Mouse (Mus musculus): ENCODE results near the gene Chn1. TPM values are rescaled to one million over a fixed set of nuclear protein-coding genes. Genes with fewer than 3 reads are reported as not detected.

The Chn1 gene
- polyA plus RNA-seq, 1 experiment from 2014 or later = 31.5 TPM

DNA sequence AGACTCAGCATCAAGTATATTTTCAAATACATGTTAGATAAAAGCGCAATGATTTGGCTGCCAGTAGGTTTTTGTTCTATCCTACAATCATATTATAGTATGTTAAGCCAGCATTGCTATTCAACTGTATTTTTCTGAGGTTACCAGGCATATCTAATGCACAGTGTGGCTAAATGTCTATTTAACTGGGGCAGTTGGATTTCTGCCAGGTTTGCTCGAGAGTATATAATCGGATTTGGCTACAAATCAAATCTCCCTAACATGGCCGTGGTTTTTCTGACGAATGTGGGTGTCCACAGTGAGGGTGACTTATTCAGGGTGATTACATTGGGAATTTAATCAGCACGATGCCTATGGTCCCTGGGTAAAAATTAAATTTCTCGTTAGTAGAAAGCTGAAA lies 4.7 kb upstream of the Chn1 start:
- no peak for ATAC-seq (ENCODE audit: insufficient number of reproducible peaks, insufficient read depth, low FRiP score, low TSS enrichment)
- H3K27me3 ChIP-seq = no peaks in the 10 kb centered on the region
- H3K36me3 ChIP-seq = no peaks in the 10 kb centered on the region
- no peak overlapping the region for H3K4me3 ChIP-seq
- H3K27ac ChIP-seq = no peak overlapping the region
- no peak overlapping the region for H3K4me2 ChIP-seq (replicated peaks)
- no peaks in the 10 kb centered on the region for H3K9me3 ChIP-seq
- H3K4me1 ChIP-seq = no peaks in the 10 kb centered on the region
- 53% methylated on average over 7 of the region's 7 CpGs for WGBS
- no peak overlapping the region for H3K9ac ChIP-seq

DNA sequence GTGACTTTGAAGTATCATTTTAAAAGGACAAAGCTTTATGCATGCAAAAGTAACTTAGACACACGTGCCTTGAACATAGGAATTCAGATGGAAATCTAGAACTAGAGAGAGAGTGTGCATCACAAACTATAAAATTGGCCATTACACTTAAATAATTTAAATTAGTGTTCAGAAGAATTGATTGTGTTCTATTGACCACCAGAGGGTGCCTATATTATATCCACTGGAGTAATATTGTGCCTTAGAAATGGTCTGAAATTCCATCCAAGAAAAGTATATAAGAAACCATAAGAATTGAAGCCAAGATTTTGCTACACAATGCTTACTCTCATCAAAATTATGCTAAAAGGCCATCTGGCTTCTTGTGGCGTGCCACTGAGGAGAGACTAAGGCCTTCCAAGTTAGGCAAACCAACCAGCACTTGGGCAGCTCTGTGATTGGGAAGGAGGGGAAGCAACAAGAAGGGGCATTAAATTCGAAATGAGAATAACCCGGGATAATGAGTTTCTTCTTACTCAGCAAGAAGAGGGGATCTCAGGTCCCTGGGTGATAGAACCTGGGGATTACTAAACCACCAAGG lies 4.0 kb upstream of the Chn1 start:
- no peaks in the 10 kb centered on the region for H3K4me1 ChIP-seq
- no peak overlapping the region for H3K4me2 ChIP-seq (replicated peaks)
- no peak for ATAC-seq (ENCODE audit: insufficient number of reproducible peaks, insufficient read depth, low FRiP score, low TSS enrichment)
- no peaks in the 10 kb centered on the region for H3K27me3 ChIP-seq
- H3K4me3 ChIP-seq = no peak overlapping the region
- no peak overlapping the region for H3K27ac ChIP-seq
- H3K36me3 ChIP-seq = no peaks in the 10 kb centered on the region
- H3K9ac ChIP-seq = no peak overlapping the region
- no peaks in the 10 kb centered on the region for H3K9me3 ChIP-seq
- WGBS = 75% methylated on average over 4 of the region's 4 CpGs

DNA sequence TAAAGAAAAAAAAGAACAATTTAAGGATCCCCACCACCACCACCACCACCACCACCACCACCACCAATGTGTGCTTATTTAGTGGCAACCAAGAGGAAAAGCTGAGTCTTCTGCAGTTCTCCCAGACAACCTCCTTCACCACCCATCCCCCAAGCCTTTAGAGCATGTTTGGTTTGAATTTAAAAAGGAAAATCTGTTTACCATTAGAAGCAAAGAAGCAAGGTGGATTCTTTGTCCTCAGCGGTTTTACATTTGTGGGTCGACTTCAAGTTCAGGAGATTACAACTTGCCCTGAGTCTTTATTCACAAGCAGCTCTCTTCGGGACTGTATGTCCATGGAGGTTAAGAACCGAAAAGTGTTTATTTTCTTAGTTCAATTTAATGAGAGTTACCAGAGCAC lies 1.8 kb upstream of the Chn1 start:
- no peaks in the 10 kb centered on the region for H3K9me3 ChIP-seq
- H3K27me3 ChIP-seq = no peaks in the 10 kb centered on the region
- 10% methylated on average over 4 of the region's 4 CpGs for WGBS
- H3K4me1 ChIP-seq = peaks cover 14% of the 10 kb centered on the region
- H3K36me3 ChIP-seq = no peaks in the 10 kb centered on the region
- H3K4me2 ChIP-seq (replicated peaks) = no peak overlapping the region
- no peak overlapping the region for H3K27ac ChIP-seq
- no peak for ATAC-seq (ENCODE audit: insufficient number of reproducible peaks, insufficient read depth, low FRiP score, low TSS enrichment)
- H3K9ac ChIP-seq = no peak overlapping the region
- no peak overlapping the region for H3K4me3 ChIP-seq

DNA sequence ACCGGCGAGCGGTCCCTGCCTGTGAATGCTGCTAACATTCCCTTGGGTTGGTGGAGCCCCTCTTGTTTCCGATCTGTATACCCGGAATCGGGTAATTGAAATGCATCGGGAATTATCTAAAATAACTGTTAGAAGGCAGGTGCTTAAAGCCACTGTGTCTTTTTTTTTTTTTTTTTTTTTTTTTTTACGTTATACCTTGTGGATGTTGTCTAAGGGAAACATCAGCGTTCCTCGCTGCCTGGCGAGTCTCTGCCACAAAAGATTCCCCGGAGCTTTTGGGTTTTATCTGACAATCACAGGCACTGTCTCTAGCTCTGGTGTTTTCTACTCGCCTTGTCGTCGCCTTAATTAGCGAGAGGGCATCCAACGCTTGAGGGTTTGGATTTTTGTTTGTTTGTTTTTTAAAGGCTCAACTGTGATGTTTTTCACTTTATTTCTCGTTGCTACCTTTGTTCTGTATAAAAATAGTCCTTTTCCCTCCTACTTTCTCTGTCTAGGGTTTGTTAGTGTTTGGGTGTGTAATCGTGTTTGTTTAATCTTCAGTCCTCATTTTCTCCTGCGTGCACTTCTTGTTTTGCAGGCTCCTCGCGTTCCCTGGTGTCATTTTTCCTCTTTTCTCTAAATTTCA lies 651 bp upstream of the Chn1 start:
- Histone ChIP-seq H3K9ac (0 out of 2 replicates have a peak overlapping the region, but pooled peaks have one; percentile 85), H3K4me3 (peak overlapping the region; percentile 83), H3K27ac (peak overlapping the region; percentile 32; the same call in 1 of the 2 replicates), H3K9me3 (no peaks in the 10 kb centered on the region), H3K4me2 (replicated peaks) (peak overlapping the region; percentile 65), H3K4me1 (peaks cover 14% of the 10 kb centered on the region), H3K27me3 (no peaks in the 10 kb centered on the region), H3K36me3 (no peaks in the 10 kb centered on the region)
- ATAC-seq (ENCODE audit: insufficient number of reproducible peaks, insufficient read depth, low FRiP score, low TSS enrichment) = no peak; the same call in 1 of the 2 replicates
- under 1% methylated on average over 22 of the region's 22 CpGs for WGBS

DNA sequence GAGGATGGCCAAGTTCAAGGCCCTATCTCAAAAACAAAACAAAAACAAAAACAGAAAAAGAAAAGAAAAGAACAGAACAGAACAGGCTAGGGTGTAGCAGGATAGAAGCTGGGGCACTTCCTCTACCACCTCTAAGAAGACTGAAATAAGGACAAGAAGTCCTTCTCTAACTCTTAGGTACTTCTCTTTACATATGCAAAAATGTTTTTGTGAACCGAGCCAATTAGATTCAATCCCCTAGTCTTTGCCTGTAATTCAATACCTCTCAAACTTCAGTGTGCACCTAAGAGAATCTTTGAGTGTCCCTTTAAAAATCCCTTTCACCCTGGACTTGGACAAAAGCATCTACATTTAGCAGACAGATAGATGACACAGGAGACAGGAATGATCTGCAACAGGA lies 2.2 kb downstream of the Chn1 start:
- Histone ChIP-seq H3K4me1 (peaks cover 14% of the 10 kb centered on the region), H3K36me3 (no peaks in the 10 kb centered on the region), H3K4me3 (peak overlapping the region; percentile 10; the same call in 1 of the 2 replicates), H3K27ac (no peak overlapping the region), H3K9ac (no peak overlapping the region), H3K9me3 (no peaks in the 10 kb centered on the region), H3K4me2 (replicated peaks) (peak overlapping the region; percentile 53), H3K27me3 (no peaks in the 10 kb centered on the region)
- ATAC-seq (ENCODE audit: insufficient number of reproducible peaks, insufficient read depth, low FRiP score, low TSS enrichment) = no peak
- WGBS = 33% methylated on average over 1 of the region's 1 CpGs

DNA sequence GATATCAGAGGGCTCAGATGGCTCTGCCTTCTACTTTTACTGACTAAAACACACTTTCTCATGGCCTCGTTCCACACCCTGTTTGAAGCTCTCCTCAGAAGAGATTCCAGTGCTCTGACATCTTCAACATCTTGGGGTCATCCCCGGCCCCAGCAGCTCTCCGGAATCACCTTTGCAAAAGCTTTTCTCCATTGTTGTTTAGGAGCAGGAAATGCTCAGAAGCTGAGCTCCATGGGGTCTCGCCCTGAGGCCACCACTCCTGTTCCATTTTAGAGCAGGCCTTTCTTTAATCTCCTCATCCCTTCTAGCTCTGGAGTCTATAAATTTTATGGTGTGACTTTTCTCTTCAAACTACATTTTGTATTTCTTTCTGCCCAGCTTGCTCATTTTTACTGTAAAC lies 6.5 kb downstream of the Chn1 start:
- WGBS = 40% methylated on average over 4 of the region's 4 CpGs
- Histone ChIP-seq H3K9ac (no peak overlapping the region), H3K27me3 (no peaks in the 10 kb centered on the region), H3K4me3 (no peak overlapping the region), H3K9me3 (no peaks in the 10 kb centered on the region), H3K4me2 (replicated peaks) (no peak overlapping the region), H3K27ac (no peak overlapping the region), H3K4me1 (peaks cover 11% of the 10 kb centered on the region), H3K36me3 (no peaks in the 10 kb centered on the region)
- ATAC-seq (ENCODE audit: insufficient number of reproducible peaks, insufficient read depth, low FRiP score, low TSS enrichment) = no peak

DNA sequence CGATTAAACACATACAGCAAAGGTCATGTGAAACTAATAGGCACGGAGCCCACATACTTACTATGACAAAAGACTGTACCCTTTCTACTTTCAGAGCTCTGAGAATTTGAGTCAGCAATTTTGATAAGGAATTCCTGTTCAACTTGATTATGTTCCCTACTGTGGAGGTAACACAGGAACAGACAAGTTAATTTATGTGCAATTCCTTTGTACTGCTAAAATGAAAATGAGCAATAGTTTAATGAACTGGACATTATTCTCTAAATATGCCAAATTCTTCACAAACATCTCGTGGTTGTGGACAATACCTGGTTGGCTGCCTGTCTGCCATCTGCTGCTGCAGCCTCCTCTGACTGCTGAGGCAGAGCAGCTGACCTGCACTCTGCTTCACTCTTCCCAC lies 11.6 kb downstream of the Chn1 start:
- WGBS = 73% methylated on average over 3 of the region's 3 CpGs
- no peak overlapping the region for H3K4me2 ChIP-seq (replicated peaks)
- H3K4me3 ChIP-seq = no peak overlapping the region
- no peak for ATAC-seq (ENCODE audit: insufficient number of reproducible peaks, insufficient read depth, low FRiP score, low TSS enrichment)
- H3K9me3 ChIP-seq = no peaks in the 10 kb centered on the region
- H3K27me3 ChIP-seq = no peaks in the 10 kb centered on the region
- no peak overlapping the region for H3K27ac ChIP-seq
- no peaks in the 10 kb centered on the region for H3K4me1 ChIP-seq
- no peak overlapping the region for H3K9ac ChIP-seq
- H3K36me3 ChIP-seq = no peaks in the 10 kb centered on the region

DNA sequence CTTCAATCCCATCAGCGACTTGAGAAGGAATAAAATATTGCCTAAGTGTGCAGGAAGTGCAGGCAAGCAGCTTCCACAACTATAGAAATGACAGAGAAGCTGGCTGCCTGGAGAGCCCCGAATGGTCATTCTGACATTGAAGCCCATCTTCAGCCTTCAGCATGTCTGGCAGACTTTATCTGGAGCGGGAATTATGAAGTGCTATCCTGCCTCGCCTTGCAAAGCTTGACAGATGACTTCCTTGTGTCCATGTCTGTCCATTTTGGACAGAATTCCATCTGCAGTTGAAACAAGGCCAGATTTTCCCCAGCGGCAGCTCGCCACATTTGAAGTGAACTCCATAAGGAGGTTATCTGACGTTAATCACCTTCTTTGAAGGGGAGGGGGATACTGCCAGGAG lies 15.2 kb downstream of the Chn1 start:
- Histone ChIP-seq H3K27me3 (no peaks in the 10 kb centered on the region), H3K36me3 (no peaks in the 10 kb centered on the region), H3K27ac (no peak overlapping the region), H3K4me2 (replicated peaks) (no peak overlapping the region), H3K9ac (no peak overlapping the region), H3K9me3 (0 out of 2 replicates have a peak, but pooled peaks cover 6% of the 10 kb centered on the region), H3K4me1 (no peaks in the 10 kb centered on the region), H3K4me3 (no peak overlapping the region)
- no peak for ATAC-seq (ENCODE audit: insufficient number of reproducible peaks, insufficient read depth, low FRiP score, low TSS enrichment)
- 85% methylated on average over 7 of the region's 7 CpGs for whole genome bisulfite sequencing

DNA sequence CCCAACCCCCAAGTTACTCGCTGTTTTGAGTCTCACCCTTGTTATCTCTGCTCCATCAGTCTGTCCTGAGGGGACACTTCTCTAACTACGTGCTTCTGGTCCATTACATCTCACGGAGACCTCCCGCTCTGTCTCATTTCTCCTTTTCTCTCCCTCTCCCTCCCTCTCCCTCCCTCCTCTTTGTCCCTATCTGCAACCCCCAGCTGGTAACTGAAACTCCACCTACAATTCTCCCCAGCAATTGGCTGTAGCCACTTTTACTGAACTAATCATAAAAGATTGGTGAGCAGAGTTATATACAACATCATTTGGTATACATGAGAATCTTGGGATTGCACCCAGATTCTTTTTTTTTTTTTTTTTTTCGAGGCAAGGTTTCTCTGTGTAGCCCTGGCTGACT lies 16.1 kb downstream of the Chn1 start:
- Histone ChIP-seq H3K4me3 (no peak overlapping the region), H3K27me3 (no peaks in the 10 kb centered on the region), H3K4me1 (no peaks in the 10 kb centered on the region), H3K9me3 (0 out of 2 replicates have a peak, but pooled peaks cover 8% of the 10 kb centered on the region), H3K27ac (no peak overlapping the region), H3K4me2 (replicated peaks) (no peak overlapping the region), H3K9ac (no peak overlapping the region), H3K36me3 (no peaks in the 10 kb centered on the region)
- ATAC-seq (ENCODE audit: insufficient number of reproducible peaks, insufficient read depth, low FRiP score, low TSS enrichment) = no peak
- 74% methylated on average over 5 of the region's 5 CpGs for WGBS

DNA sequence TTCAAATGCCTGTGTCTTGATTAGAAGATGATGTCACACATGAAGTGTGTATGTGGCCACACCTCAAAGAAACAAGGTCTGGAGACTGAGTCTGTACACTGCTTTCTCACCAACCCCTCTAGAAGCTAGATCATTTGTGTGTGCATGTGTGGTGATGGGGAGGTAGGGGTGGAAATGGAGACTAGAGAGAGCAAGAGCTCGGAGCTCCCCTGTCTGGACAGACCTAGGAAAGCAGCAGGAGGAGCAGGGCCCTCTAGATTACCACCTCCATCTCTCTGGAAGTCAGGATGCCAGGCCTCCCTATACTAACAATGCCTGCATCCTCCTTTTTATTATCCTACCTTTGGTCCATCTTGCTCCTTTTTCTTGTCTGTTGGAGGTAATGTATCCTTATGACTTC lies 27.8 kb downstream of the Chn1 start:
- H3K4me3 ChIP-seq = no peak overlapping the region
- H3K4me2 ChIP-seq (replicated peaks) = no peak overlapping the region
- no peaks in the 10 kb centered on the region for H3K36me3 ChIP-seq
- H3K4me1 ChIP-seq = 0 out of 2 replicates have a peak, but pooled peaks cover 6% of the 10 kb centered on the region
- ATAC-seq (ENCODE audit: insufficient number of reproducible peaks, insufficient read depth, low FRiP score, low TSS enrichment) = no peak
- no peaks in the 10 kb centered on the region for H3K9me3 ChIP-seq
- no peak overlapping the region for H3K27ac ChIP-seq
- no peaks in the 10 kb centered on the region for H3K27me3 ChIP-seq
- no peak overlapping the region for H3K9ac ChIP-seq
- 100% methylated on average over 1 of the region's 1 CpGs for WGBS

DNA sequence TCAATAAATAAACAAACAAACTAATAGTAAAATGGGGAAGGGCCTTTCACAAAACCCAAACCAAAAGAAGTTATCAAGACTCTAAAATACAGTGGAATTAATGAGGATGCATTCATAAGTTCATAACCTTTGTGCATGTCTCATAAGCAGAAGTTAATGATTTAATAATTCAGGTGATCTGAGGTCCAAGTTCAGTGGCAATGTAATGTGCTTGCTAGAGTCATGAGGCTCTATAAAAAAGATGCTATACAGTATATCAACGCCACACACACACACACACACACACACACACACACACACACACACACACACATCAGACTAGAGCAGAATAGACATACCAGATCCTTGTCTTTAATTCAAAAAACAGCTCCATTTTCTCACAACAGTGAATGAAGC lies 28.8 kb downstream of the Chn1 start:
- Histone ChIP-seq H3K36me3 (no peaks in the 10 kb centered on the region), H3K4me2 (replicated peaks) (no peak overlapping the region), H3K27me3 (no peaks in the 10 kb centered on the region), H3K4me1 (0 out of 2 replicates have a peak, but pooled peaks cover 6% of the 10 kb centered on the region), H3K27ac (no peak overlapping the region), H3K9me3 (no peaks in the 10 kb centered on the region), H3K9ac (no peak overlapping the region), H3K4me3 (no peak overlapping the region)
- ATAC-seq (ENCODE audit: insufficient number of reproducible peaks, insufficient read depth, low FRiP score, low TSS enrichment) = no peak
- 94% methylated on average over 1 of the region's 1 CpGs for WGBS

DNA sequence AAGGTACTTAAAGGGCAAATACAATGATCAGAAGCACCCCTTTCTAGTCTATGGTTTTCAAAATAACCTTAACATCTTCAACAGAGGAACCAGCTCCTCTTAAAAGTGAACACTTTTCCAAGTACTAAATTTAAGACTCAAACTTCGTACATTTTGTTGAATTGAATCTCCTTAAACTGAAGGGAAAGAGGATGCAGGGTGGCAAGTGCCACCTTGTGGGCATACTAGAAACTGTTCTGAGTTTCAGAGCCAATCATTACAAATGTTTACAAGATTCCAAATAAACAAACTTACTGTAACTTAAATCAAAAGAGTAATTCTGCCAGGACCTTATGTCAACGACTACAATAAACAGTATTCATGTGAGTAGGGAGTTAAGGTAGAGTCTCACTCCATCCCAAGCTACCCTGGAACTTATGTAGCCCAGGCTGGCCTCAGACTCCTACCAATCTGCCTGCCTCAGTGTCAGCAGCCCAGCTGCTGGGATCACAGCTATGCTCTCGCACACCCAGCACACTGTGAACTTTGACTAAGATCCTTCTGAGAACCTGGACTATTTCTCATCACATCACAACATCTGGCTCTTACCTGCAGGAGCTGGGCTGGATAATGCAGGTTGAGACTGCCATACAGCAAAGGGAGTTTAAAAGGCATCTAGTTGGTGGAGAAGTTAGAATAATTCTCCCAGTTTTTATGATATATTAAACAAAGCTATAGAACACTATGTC lies 29.3 kb downstream of the Chn1 start:
- ATAC-seq (ENCODE audit: insufficient number of reproducible peaks, insufficient read depth, low FRiP score, low TSS enrichment) = no peak
- H3K4me3 ChIP-seq = no peak overlapping the region
- H3K4me1 ChIP-seq = 0 out of 2 replicates have a peak, but pooled peaks cover 6% of the 10 kb centered on the region
- H3K9me3 ChIP-seq = no peaks in the 10 kb centered on the region
- H3K27ac ChIP-seq = no peak overlapping the region
- no peak overlapping the region for H3K9ac ChIP-seq
- H3K36me3 ChIP-seq = no peaks in the 10 kb centered on the region
- 67% methylated on average over 3 of the region's 3 CpGs for WGBS
- no peaks in the 10 kb centered on the region for H3K27me3 ChIP-seq
- no peak overlapping the region for H3K4me2 ChIP-seq (replicated peaks)

Data from embryonic facial prominence, embryonic 12.5 days (tissue).